16 mouse cellular contexts compared by ENCODE assay signal in genomic region chr10:125084975-125085374, GRCm38 (mm10).
"Had no signal": no experiment of that assay in that cellular context is flagged by ENCODE, and none has a peak within 500 bp of the region (broad histone marks: within the 10 kb centered on the region; RNA-seq: fewer than 3 reads in every experiment).

No protein-coding gene starts in this region.

- H3K36me3 ChIP-seq: midbrain, embryonic 10.5 days; midbrain, embryonic 12.5 days; neural tube, embryonic 13.5 days; stomach, embryonic 15.5 days had no signal

- H3K4me2 ChIP-seq: lung, embryonic 14.5 days; midbrain, embryonic 12.5 days; neural tube, embryonic 13.5 days; stomach, embryonic 15.5 days had no signal

- H3K4me1 ChIP-seq: midbrain, embryonic 10.5 days; midbrain, embryonic 12.5 days; neural tube, embryonic 13.5 days; stomach, embryonic 15.5 days had no signal

- H3K27me3 ChIP-seq: midbrain, embryonic 12.5 days; neural tube, embryonic 13.5 days; stomach, embryonic 15.5 days had no signal

- H3K9ac ChIP-seq: lung, embryonic 14.5 days; midbrain, embryonic 12.5 days; neural tube, embryonic 13.5 days; stomach, embryonic 15.5 days had no signal

- DNase-seq: lung, adult 18-20 months; lung, embryonic 14.5 days; lung, postnatal 10 days; lung, postnatal 4 days; midbrain, embryonic 14.5 days; right cerebral cortex, postnatal 14 days; thymus, adult 2 months; thymus, postnatal 25 days; thymus, postnatal 4 days had no signal

- ATAC-seq: midbrain, embryonic 16.5 days had no signal

- H3K4me3 ChIP-seq: midbrain, embryonic 10.5 days; midbrain, embryonic 12.5 days; myocyte; neural tube, embryonic 13.5 days; stomach, embryonic 15.5 days had no signal

- H3K9me3 ChIP-seq: midbrain, embryonic 10.5 days; midbrain, embryonic 12.5 days; neural tube, embryonic 13.5 days; stomach, embryonic 15.5 days had no signal

- H3K27ac ChIP-seq: midbrain, embryonic 10.5 days; midbrain, embryonic 12.5 days; neural tube, embryonic 13.5 days; stomach, embryonic 15.5 days; stomach, postnatal 0 days had no signal
